Mouse (Mus musculus) adrenal gland, postnatal 14 days (tissue): ENCODE measurements around the gene Lefty2. TPM values are rescaled to one million over a fixed set of nuclear protein-coding genes. Genes with fewer than 3 reads are reported as not detected.
A peak's percentile ranks its signal among the peaks of the same experiment; 100 is the strongest.

ENCODE experiments used
- DNase-seq: peaks from one replicate; pipeline ENCODE4 v3.0.0; 2021; ENCODE audit warnings: mixed read lengths
- long read RNA-seq, 2 experiments: library from polyadenylated mRNA; stranded (forward); transcript quantifications; one replicate each; pipeline ENCODE4 v2.0.0; 2021
- total RNA-seq: library from RNA; stranded (reverse); gene quantifications from 2 replicates; pipeline ENCODE4 v1.2.3, GENCODE M21; 2021

The Lefty2 gene
- 0.30 TPM in 1 of 2 replicates, not detected in the other for total RNA-seq
- long read RNA-seq, experiment 1, partial matches to known transcripts = 0 of 2 reads
- long read RNA-seq, experiment 1, other reads (novel, unspliced or antisense) = 0 of 2 reads
- long read RNA-seq, experiment 2, partial matches to known transcripts = 0 of 1 reads
- long read RNA-seq, experiment 2, other reads (novel, unspliced or antisense) = 0 of 1 reads

DNA sequence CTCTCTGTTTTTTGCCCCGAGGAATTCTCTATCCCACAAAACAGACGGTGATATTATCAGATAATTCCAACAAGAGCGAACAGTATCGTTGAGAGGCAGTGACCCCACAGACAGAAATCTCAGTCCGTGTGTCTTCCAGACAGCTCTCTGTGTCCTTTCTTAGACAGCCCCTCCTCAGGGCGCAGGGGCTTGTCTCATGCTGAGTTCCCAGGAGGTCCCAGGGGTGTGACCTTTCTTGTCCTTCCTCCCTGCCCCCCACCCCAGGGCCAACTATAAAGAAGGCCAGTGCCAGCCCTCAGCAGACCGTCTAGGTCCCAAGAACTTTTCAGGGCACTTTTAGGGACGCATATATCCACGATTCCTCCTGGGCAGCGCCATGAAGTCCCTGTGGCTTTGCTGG lies at the start of gene Lefty2:
Gene Lefty2 (plus strand): TSS at position 301 of the 400 bp plus-strand sequence.
- DNase-seq = no peak

DNA sequence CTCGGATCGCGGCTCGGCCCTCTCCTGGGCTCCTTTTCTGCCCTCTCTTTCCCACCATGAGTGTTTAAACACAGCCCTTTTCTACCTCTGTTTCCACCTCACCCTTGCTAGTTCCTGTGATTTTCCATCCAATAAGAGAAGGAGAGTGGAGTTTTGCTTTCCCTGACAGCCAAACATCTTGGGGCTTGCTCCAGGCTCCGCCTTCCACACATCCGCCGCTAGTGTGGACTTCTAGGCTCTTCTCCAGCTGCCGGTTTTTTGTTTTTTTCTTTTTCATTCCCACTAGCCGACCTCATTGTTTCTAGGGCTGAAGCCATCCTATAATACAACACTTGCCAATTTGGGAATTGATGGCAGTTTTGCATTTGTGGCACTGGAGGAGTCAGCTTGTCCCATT lies 44.8 kb upstream of the Lefty2 start:
- DNase-seq = peak; percentile 84

DNA sequence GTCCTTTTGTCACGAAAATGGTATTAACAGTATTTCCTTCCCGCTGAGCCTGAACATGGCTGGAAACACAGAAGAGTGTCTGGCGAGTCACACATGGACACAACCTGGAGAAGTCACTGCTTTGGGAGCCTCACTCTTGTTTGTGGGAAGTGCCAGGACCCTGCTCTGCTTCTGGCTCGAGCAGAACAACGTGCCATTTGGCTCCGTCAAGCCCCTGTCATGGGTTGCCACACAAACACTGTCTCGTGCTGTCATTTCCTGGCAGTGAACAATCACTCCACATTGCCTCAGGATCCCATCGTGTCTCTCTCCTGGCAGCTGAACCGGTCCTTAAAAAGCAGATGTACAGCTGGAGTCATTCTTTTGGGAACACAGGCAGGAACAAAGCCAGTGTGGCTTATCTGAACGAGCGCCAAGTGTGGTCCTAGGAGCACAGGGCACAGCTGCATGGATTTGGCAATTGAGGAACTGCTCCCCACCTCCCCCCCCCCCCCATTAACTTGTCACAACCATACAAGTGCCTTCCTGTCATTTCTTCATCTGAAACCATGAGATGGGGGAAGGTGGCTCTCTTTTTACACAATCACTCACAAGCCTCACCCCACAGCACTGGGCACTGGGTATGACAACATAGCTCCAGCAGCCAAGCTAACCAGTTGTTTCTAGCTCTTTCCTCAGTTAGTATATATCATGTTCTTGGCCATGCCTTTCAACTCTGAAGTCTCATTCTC lies 44.2 kb upstream of the Lefty2 start:
- peak; percentile 73 for DNase-seq

DNA sequence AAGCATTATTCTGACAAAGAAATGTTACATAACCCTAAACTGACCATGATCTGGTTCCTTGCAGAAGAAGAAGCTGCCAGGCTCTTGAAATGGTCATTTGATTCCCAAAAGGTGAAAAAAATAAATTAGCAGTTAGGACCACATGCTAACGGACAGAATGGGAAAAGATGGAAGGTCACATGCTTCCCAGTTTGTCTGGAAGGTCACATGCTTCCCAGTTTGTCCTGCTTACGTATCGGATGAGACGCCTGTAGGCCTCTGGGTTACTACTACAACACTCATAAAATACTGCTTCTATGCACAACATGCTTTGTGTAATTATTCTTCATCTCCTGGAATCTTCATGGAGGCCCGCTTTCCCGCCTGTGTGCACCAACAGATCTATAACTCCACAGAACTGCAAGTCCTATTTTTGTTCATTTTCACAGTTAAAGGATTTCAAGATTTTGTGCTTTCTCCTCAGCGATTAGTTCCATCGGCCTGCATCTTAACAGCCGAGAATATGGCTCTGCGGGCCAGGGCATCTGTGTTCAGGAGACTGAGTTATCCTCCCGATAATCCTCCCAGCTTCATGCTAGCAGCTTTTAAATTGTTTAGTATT lies 43.1 kb upstream of the Lefty2 start:
- no peak for DNase-seq

DNA sequence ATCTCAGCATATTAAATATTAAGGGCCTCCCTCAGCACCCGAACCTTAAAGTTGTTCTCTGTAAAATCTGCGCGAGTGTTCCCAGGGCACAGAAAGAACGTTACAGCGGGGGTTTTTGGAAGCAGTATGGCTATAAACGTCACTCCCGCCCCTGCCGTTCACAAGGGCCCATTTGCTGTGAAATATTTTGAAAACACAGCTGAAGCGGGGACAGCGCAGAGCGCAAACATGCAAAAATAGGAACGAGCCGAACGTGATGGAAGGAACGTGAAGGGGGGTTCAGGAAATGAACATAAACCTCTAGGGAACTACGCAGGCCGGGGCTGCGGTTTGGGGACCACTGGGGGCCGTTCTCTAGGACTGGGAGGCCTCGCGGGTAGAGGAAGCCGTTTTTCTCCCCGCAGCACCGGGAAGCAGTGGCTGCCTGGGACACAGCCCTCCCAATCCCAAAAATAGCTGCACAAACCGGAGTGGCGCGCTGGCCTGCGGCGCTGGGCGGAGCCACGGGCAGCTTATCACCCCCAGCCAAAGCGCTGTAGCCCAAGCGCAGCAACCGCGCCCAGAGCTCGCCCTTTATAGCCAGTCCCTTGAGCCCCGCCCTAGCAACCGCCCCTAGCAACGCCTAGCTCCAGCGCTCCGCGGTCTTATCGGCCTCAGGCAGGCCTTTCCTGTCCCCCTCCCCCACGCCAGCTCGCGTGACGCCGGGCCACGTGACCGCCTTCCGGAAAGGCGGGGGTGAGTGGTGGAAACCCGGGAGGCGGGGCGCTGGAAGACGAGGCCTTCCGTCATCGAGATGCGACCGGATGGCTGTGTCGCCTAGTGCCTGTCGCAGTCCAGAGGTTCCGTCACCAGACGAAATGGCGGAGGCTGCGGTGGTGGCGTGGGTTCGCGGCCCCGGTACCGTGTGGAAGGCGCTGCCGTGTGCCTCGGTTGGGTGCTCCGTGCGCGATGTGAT lies 42.3 kb upstream of the Lefty2 start, which contains the start of gene Sde2:
Gene Sde2 (plus strand): TSS at position 812 of the 955 bp plus-strand sequence.
- peak; percentile 100 for DNase-seq

DNA sequence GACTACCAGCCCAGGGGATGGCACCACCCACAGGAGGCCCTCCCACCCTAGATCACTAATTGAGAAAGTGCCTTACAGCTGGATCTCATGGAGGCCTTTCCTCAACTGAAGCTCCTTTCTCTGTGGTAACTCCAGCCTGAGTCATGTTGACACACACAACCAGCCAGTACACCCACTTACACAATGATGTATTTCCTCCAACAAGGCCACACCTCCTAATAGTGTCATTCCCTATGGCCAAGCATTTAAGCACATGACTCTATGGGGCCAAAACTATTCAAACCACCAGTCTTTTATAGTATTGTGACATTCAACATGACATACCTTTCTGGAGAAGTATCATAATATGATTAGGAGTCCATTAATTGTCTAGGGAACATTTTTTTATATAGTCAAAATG lies 34.1 kb upstream of the Lefty2 start:
- DNase-seq = no peak

DNA sequence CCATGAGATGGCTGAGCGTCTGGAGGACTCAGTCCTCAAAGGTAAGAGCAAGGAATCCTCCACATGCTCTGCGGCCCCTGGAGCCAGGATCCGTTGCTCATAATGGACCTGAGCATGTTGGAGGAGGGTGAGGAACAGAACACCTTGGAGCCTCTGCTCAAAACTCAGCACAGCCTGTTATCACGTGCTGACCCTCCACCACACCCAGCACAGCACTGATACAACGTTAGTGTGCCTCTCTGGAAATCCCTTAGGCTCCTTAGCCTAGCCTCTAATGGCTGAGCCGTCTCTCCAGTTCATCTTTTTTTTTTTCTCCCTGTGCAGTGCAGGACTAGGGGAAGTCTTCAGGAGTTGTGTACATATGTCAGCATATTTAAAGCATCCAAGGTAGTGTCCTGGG lies 32.9 kb upstream of the Lefty2 start:
- DNase-seq = no peak

DNA sequence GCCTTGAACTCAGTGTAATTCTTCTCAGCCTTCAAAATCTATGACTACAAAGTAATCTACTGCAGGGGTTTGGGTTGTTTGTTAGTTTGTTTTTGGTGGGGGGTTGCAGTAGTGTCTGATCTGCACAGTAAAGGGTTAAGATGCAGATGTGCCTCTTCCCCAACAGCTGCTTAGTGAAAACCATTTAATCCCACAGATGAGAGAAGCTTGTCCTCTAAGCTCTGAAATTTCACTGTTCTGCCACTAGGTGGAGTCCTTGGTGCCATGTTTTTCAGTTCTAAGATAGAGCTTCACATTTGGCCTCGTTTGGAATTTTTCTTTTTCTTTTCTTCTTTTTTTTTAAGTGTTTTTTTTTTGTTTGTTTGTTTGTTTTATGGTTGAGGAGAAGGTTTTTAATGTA lies 29.3 kb upstream of the Lefty2 start:
- peak; percentile 39 for DNase-seq

DNA sequence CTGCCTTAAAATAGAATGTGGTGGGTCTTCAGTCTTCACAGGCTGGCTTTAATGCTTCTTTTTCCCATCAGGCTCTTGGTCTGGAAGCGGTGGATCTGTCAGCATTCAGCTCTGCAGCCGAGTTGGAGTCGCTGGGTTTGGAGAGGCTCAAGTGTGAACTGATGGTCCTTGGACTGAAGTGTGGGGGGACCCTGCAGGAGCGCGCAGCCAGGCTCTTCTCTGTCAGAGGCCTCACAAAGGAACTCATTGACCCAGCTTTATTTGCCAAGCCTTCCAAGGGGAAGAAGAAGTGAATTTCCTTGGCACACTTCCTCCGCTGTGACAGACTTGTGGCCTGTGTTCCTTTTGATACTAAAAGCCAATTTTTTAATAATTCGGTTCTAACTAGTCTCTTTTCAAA lies 26.9 kb upstream of the Lefty2 start:
- no peak for DNase-seq

DNA sequence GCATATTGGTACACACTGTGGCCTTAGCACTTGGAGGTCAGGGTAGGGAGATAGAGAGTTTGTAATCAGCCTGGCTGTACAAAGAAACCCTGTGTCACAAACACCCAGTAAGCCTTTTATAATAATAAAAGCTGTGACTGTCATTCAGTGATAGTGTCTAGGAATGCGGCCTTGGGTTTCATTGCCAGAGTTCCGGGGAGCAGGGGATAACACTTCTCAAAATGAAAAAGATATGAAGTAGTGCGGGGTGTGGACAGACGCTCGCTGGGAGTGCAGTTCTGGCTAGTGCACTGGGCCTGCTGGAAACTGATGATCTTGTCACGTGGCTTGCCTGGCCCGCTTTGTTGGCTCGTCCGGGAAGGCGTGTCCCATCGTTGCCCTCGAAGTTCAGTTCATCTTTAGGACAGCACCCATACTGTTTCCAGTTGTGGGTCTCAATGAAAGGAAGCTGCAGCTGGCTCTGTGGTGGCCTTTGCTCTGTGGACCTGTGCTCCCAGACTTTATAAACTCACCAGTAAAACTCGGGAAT lies 22.7 kb upstream of the Lefty2 start:
- DNase-seq = peak; percentile 32

DNA sequence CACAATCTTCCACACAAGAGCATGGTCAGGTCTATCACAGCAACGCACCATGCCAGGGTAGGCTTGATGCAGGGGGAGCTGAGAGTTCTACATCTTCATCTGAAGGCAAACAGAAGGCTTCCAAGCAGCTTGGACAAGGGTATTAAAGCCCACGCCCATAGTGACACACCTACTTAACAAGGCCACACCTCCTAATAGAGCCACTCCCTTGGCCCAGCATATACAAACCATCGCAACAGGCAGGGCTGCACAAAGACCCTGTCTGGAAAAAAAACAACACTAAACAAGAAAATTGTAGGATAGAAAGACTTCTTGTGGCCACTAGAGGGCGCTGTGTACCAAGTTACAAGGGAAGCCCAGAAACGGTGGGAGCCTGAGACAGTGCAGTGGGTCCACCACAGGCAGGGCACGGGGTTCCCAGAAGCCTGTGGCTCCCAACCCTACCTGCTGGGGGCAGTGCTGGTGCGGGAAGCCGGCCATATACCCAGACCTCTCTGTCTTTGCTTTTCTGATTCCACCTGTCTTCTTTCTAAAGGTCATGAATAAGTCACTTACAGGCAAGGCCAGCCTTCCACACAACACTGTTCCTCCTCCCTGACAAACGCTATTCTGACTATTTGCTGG lies 18.9 kb upstream of the Lefty2 start:
- DNase-seq = peak; percentile 73

DNA sequence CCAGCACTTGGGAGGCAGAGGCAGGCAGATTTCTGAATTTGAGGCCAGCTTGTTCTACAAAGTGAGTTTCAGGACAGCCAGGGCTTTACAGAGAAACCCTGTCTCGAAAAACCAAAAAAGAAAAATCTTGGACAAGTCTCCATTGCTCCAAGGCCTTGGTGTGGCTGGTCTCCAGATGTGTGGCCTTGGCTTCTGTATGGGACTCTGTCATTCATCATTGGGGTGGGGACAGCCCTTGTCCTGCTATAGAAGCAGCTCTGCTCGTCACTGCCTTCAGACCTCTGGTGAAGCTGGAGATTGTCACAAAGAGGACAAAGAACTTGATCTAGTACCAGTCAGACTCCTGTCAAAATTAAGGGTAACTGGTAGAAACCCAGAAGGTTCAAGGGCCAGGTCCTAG lies 18.3 kb upstream of the Lefty2 start:
- DNase-seq = peak; percentile 52

DNA sequence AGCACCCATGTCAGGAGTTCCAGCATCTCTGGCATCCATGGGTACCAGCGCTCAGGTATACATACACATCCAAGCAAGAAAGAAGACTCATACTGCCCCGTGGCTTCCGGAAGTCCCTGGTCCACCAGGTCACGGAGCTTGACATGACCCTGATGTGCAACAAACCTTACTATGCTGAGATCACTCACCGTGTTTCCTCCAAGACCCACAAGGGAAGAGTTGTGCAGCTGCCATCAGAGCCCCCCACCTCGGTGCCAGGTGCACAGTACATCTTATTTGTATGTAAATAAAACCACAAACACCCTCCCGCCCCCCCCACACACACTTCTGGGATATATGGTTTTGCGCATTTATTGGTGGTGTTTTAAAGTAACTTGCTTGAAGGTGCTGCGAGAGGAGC lies 17.8 kb upstream of the Lefty2 start:
- no peak for DNase-seq

DNA sequence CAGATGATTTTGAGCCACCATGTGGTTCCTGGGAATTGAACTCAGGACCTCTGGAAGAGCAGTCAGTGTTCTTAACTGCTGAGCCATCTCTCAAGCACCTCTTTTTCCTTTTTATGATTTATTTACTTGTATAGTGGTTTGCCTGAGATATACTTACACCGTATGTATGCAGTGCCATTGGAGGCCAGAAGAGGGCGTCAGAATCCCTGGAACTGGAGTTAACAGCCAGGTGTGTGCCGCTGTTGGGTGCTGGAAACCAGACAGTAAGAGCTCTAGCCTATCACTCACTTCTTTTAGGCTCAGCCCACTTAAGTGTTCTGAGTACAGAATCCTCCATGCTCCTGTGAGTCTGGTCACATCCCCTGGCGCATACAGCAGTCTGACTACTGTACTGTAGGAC lies 15.4 kb upstream of the Lefty2 start:
- DNase-seq = no peak

DNA sequence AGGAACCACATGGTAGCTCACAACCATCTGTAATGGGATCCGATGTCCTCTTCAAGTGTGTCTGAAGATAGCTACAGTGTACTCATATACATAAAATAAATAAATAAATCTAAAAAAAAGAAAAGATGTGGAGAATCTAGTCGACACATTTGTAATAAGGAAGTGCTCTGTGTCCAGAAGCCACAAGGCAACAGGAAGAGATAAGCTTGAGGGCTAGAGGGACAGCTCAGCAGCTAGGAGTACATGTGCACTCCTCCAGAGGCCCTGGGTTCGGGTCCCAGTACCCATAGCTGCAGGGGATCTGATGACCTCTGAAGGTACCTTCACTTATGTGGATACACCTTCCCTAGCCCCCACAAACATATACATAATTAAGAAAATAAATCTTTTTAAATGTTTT lies 11.1 kb upstream of the Lefty2 start:
- DNase-seq = no peak

DNA sequence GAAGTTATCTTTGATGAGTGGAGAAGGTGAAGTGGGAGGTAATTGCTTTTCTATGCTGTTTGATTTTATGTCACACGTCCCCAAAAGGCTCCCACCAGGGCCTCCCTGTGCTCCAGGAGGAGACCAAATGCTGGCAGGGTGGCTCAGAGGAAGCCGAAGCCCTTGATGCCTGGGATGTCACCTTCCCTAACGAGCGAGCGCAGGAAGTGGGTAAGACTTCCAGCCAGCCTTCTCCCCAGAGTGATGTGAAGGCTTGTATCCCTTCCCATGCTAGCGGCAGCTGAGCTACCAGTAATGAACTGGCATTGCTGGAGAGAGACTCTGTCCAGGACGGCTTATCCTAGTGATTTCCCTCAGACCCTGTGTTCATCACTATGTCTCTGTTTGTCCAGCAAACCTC lies 9.2 kb upstream of the Lefty2 start:
- DNase-seq = no peak

DNA sequence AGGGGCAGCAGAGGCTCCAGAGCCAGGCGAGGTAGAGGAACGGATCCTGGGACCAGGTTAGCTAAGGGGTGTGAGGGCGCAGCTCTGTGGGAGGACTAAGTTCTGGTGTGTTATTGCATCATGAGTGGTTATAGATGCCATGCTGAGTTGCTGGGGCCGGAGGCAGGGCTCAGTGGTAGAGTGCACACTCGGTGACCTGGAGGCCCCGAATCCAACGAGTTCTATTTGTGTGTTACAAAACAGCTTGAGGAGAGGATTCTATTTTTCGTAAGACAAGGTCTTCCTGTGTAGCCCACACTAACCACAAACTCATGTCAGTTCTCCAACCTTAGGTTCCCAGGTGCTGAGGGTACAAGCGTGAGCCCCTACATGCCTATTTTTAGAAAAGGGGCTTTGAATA lies 8.4 kb upstream of the Lefty2 start:
- no peak for DNase-seq

DNA sequence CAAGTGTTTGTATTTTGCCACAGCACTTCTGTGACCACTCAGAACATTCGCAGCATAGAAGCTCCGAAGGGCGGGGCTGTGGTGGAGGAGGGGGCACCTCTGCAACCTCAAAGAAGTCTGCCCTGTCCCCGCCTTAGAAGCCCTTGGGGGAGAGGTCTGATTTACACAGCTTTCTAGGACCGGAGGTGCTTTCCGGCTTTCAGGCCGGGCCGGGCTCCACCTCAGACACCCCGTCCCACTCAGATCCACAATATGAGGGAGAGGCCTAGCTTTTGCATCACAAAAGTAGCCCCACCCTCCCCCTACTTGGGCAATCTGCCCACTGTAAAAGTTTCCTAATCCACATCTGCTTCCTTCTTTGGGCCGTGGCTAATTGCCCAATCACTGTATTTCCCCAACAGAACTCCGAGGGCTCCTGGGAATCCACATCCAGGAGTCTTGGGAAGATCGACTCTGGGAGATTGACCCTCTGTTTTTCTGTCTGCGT lies 4.3 kb upstream of the Lefty2 start:
- DNase-seq = peak; percentile 92

DNA sequence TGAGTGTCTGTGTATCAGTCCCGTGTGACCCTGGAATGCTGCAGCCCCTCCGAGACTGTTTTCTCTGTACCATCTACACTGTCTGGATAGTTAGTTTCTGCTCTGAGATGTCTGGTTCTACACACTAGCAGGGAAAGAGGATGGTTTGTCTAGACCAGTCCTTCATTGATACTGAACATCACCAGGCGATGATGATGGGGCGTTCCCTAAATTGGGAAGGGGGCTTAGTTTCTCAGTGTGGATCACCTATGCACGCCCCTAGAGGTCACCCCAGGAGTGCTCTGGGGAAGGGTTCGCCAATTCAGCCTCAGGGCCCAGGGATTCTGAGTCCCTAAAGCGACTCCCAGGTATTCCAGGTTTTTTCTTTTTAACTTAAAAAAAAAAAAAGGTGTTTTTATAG lies 3.7 kb upstream of the Lefty2 start:
- no peak for DNase-seq

DNA sequence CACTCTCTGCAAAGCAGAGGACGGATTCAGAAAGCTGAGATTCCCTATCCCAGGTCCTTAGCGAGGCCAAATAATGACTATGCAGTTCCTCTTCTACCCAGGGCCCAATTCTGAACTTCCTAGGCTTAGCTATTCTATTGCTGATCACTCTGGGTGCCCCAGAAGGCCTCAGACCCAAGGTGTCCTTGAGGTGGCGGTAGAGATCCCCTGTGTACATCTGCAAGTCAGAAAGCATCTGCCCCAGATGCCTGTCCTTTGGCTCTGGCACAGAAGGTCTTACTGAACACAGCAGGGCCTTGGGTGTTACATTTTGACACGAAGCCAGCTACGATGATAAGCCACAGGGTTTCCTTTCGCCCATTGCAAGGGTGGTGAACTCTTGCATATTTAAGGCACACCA lies 3.1 kb upstream of the Lefty2 start:
- DNase-seq = peak; percentile 75
